18 mouse cellular contexts compared by ENCODE assay signal in the genomic region with DNA sequence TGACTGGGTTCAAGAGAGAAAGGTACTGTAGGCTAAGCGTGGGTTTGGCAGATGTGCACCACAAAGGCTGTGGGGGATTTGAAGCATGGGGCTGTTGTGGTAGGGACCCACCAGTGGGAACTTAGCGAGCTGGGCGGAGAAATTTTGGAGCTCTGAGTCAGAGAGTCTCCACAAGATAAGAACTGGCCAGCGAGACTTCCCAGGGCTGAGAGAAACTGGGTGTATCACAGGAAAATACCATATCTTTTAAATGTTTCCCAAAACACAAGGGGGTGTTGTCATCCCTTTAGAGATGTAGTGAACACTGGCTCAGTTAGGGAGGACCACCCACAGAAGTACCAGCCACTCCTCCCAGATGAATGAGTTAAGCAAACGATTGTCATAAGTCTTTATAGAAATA.
"Had no signal": no experiment of that assay in that cellular context is flagged by ENCODE, and none has a peak within 500 bp of the region (broad histone marks: within the 10 kb centered on the region; RNA-seq: fewer than 3 reads in every experiment).

No protein-coding gene starts in this region.

- H3K27me3 ChIP-seq: liver, embryonic 13.5 days; neural tube, embryonic 12.5 days; neural tube, embryonic 15.5 days had no signal

- H3K4me3 ChIP-seq: left cerebral cortex, adult 2 months; liver, embryonic 13.5 days; neural tube, embryonic 12.5 days; neural tube, embryonic 15.5 days had no signal

- H3K4me2 ChIP-seq: liver, embryonic 13.5 days; midbrain, embryonic 11.5 days; neural tube, embryonic 12.5 days; neural tube, embryonic 15.5 days had no signal

- H3K36me3 ChIP-seq: liver, embryonic 13.5 days; neural tube, embryonic 12.5 days; neural tube, embryonic 15.5 days had no signal

- DNase-seq: kidney, postnatal 10 days; kidney, postnatal 36 days; layer of hippocampus, postnatal 36 days; liver, embryonic 13.5 days; lung, adult 2 months; lung, postnatal 14 days; lung, postnatal 4 days; midbrain, embryonic 14.5 days; right cerebral cortex, postnatal 25 days; spleen, adult 18-20 months; thymus, adult 2 months; thymus, postnatal 14 days; thymus, postnatal 4 days had no signal

- H3K27ac ChIP-seq: left cerebral cortex, adult 2 months; liver, embryonic 13.5 days; neural tube, embryonic 12.5 days; neural tube, embryonic 15.5 days; stomach, postnatal 0 days had no signal

- H3K9me3 ChIP-seq: liver, embryonic 13.5 days; neural tube, embryonic 12.5 days; neural tube, embryonic 15.5 days had no signal

- H3K9ac ChIP-seq: liver, embryonic 13.5 days; neural tube, embryonic 12.5 days; neural tube, embryonic 15.5 days had no signal

- H3K4me1 ChIP-seq: liver, embryonic 13.5 days; neural tube, embryonic 12.5 days had no signal
